Mouse (Mus musculus): Measurements from ENCODE around the gene Dock4. TPM values are rescaled to one million over a fixed set of nuclear protein-coding genes. Genes with fewer than 3 reads are reported as not detected.

Gene Dock4
- total and polyA plus RNA-seq, 2 experiments from 2014 or later: 10.5 to 30.9 TPM

- Histone ChIP-seq H3K9me3 (ENCODE audit: low read length) (no peaks in the 10 kb centered on the region), H3K4me3 (ENCODE audit: low read depth, low read length) (no peak overlapping the region), H3K9ac (no peak overlapping the region), H3K4me2 (ENCODE audit: low read depth) (no peak overlapping the region), H3K4me1 (ENCODE audit: insufficient read depth) (no peaks in the 10 kb centered on the region), H3K36me3 (ENCODE audit: insufficient read depth) (peaks cover under 1% of the 10 kb centered on the region; the same call in 1 of the 2 replicates), H3K27me3 (ENCODE audit: insufficient read depth, low read length) (no peaks in the 10 kb centered on the region), H3K27ac (ENCODE audit: low read depth, low read length) (no peak overlapping the region)
- TF ChIP-seq CTCF (IDR thresholded peaks at IDR 0.05; ENCODE audit: low read depth): no peak
- peak; percentile 37 for DNase-seq
- WGBS: 59% methylated on average over 4 of the region's 4 CpGs
- ATAC-seq: peak; percentile 61; the same call in 1 of the 2 replicates
Measured at GRCm38 (mm10) chr12:40698330-40698729, 252.6 kb downstream of the Dock4 start.

DNA sequence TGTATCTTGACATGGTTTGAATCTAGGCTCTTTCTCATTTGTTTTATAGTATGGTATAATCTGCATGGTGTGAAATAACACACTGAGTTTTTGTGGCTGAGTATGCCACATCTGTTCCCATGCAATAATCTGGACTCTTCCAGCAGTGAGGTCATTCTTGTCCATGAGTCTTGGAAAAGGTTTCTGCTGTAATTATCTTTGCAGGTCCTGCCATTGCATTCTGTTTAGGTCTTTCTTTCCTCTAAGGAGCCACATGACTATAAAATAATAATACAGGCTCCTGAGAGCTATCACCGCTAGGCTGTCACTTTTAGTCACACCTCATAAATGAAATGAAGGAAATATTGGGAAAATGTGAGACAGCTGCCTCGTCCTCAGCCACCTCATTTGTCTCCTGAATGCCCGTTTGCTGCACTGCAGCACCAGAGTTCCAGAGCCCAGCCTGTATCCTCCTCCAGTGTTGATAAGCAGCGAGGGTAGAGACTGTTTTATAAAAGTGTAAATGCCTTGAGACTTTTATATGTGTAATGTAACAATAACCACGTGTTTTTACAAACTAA, 256.6 kb downstream of the Dock4 start:
- Histone ChIP-seq H3K27ac (ENCODE audit: low read depth, low read length) (no peak overlapping the region), H3K9ac (no peak overlapping the region), H3K4me2 (ENCODE audit: low read depth) (no peak overlapping the region), H3K4me1 (ENCODE audit: insufficient read depth) (no peaks in the 10 kb centered on the region), H3K4me3 (ENCODE audit: low read depth, low read length) (no peak overlapping the region), H3K27me3 (ENCODE audit: insufficient read depth, low read length) (no peaks in the 10 kb centered on the region), H3K9me3 (ENCODE audit: low read length) (no peaks in the 10 kb centered on the region), H3K36me3 (ENCODE audit: insufficient read depth) (peaks cover 11% of the 10 kb centered on the region; the same call in 1 of the 2 replicates)
- DNase-seq: no peak
- TF ChIP-seq CTCF (IDR thresholded peaks at IDR 0.05; ENCODE audit: low read depth): no peak
- ATAC-seq: no peak
- 78% methylated on average over 5 of the region's 5 CpGs for WGBS

- Histone ChIP-seq H3K4me2 (ENCODE audit: low read depth) (no peak overlapping the region), H3K4me1 (ENCODE audit: insufficient read depth) (no peaks in the 10 kb centered on the region), H3K36me3 (ENCODE audit: insufficient read depth) (peaks cover 11% of the 10 kb centered on the region; the same call in 1 of the 2 replicates), H3K9me3 (ENCODE audit: low read length) (no peaks in the 10 kb centered on the region), H3K9ac (no peak overlapping the region), H3K27ac (ENCODE audit: low read depth, low read length) (no peak overlapping the region), H3K4me3 (ENCODE audit: low read depth, low read length) (no peak overlapping the region), H3K27me3 (ENCODE audit: insufficient read depth, low read length) (no peaks in the 10 kb centered on the region)
- ATAC-seq (no peak), DNase-seq (no peak)
- no peak for TF ChIP-seq CTCF (IDR thresholded peaks at IDR 0.05; ENCODE audit: low read depth)
- 33% methylated on average over 5 of the region's 5 CpGs for WGBS
Measured at GRCm38 (mm10) chr12:40704296-40704695, 258.5 kb downstream of the Dock4 start.

- DNase-seq (no peak), ATAC-seq (no peak)
- Histone ChIP-seq H3K9ac (no peak overlapping the region), H3K27me3 (ENCODE audit: insufficient read depth, low read length) (no peaks in the 10 kb centered on the region), H3K4me3 (ENCODE audit: low read depth, low read length) (no peak overlapping the region), H3K4me1 (ENCODE audit: insufficient read depth) (no peaks in the 10 kb centered on the region), H3K27ac (ENCODE audit: low read depth, low read length) (no peak overlapping the region), H3K9me3 (ENCODE audit: low read length) (no peaks in the 10 kb centered on the region), H3K36me3 (ENCODE audit: insufficient read depth) (peaks cover 17% of the 10 kb centered on the region; the same call in 1 of the 2 replicates), H3K4me2 (ENCODE audit: low read depth) (no peak overlapping the region)
- TF ChIP-seq CTCF (IDR thresholded peaks at IDR 0.05; ENCODE audit: low read depth): no peak
- 90% methylated on average over 1 of the region's 1 CpGs for WGBS
Measured at GRCm38 (mm10) chr12:40707108-40707507, 261.4 kb downstream of the Dock4 start.

DNA sequence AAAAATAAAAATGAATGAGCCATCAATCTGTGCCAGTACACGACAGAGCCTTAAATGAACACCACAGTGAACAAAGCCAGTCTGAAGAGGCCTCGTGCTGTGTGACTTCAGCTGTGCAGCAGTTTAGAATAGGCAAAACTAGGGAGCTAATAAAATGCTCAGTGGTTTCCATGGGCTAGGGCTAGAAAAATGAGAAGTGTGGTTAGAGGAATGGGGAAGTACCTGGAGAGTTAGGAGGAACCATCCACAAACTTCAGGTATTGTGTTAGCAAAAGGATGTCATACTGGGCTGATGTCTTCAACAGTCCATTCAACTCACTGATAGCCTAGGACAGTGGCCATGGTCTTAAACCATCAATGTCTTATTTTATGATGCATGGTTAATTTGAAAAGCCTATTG, 263.3 kb downstream of the Dock4 start:
- Histone ChIP-seq H3K4me2 (ENCODE audit: low read depth) (no peak overlapping the region), H3K36me3 (ENCODE audit: insufficient read depth) (peaks cover 10% of the 10 kb centered on the region; the same call in 1 of the 2 replicates), H3K9ac (no peak overlapping the region), H3K27me3 (ENCODE audit: insufficient read depth, low read length) (no peaks in the 10 kb centered on the region), H3K9me3 (ENCODE audit: low read length) (no peaks in the 10 kb centered on the region), H3K4me3 (ENCODE audit: low read depth, low read length) (no peak overlapping the region), H3K4me1 (ENCODE audit: insufficient read depth) (no peaks in the 10 kb centered on the region), H3K27ac (ENCODE audit: low read depth, low read length) (no peak overlapping the region)
- WGBS: 71% methylated on average over 2 of the region's 2 CpGs
- ATAC-seq (no peak), DNase-seq (no peak)
- no peak for TF ChIP-seq CTCF (IDR thresholded peaks at IDR 0.05; ENCODE audit: low read depth)

- Histone ChIP-seq H3K4me3 (ENCODE audit: low read depth, low read length) (no peak overlapping the region), H3K27ac (ENCODE audit: low read depth, low read length) (no peak overlapping the region), H3K9me3 (ENCODE audit: low read length) (no peaks in the 10 kb centered on the region), H3K9ac (no peak overlapping the region), H3K4me1 (ENCODE audit: insufficient read depth) (no peaks in the 10 kb centered on the region), H3K4me2 (ENCODE audit: low read depth) (no peak overlapping the region), H3K36me3 (ENCODE audit: insufficient read depth) (peaks cover 6% of the 10 kb centered on the region; the same call in 1 of the 2 replicates), H3K27me3 (ENCODE audit: insufficient read depth, low read length) (no peaks in the 10 kb centered on the region)
- WGBS: 91% methylated on average over 3 of the region's 3 CpGs
- ATAC-seq (no peak), DNase-seq (no peak)
- TF ChIP-seq CTCF (IDR thresholded peaks at IDR 0.05; ENCODE audit: low read depth): no peak
Measured at GRCm38 (mm10) chr12:40712235-40712634, 266.5 kb downstream of the Dock4 start.

- no peak for TF ChIP-seq CTCF (IDR thresholded peaks at IDR 0.05; ENCODE audit: low read depth)
- Histone ChIP-seq H3K27ac (ENCODE audit: low read depth, low read length) (no peak overlapping the region), H3K4me3 (ENCODE audit: low read depth, low read length) (no peak overlapping the region), H3K9me3 (ENCODE audit: low read length) (no peaks in the 10 kb centered on the region), H3K9ac (no peak overlapping the region), H3K4me2 (ENCODE audit: low read depth) (no peak overlapping the region), H3K36me3 (ENCODE audit: insufficient read depth) (peaks cover 6% of the 10 kb centered on the region; the same call in 1 of the 2 replicates), H3K4me1 (ENCODE audit: insufficient read depth) (no peaks in the 10 kb centered on the region), H3K27me3 (ENCODE audit: insufficient read depth, low read length) (no peaks in the 10 kb centered on the region)
- ATAC-seq (peak; percentile 48; the same call in 1 of the 2 replicates), DNase-seq (peak; percentile 29)
- 21% methylated on average over 5 of the region's 5 CpGs for WGBS
Measured at GRCm38 (mm10) chr12:40714288-40714687, 268.5 kb downstream of the Dock4 start.

Measured in forebrain, postnatal 0 days (tissue).